Comparison of ENCODE assay signal across 8 mouse cellular contexts in genomic region chr4:59381007-59381743, GRCm38 (mm10). TPM values are rescaled to one million over a fixed set of nuclear protein-coding genes. Genes with fewer than 3 reads are reported as not detected.
DNase-seq lines count a peak whose midpoint lies in the region; ATAC-seq and TF ChIP-seq lines count a peak whose summit lies in the region.

No protein-coding gene starts in this region.

- H3K4me1 ChIP-seq in limb, embryonic 14.5 days (ENCODE audit: control insufficient read depth, insufficient read depth, low read length) = peaks cover 2% of the 10 kb centered on the region; the same call in 1 of the 2 replicates
- H3K4me1 ChIP-seq in limb, embryonic 10.5 days = peaks cover 19% of the 10 kb centered on the region

- DNase-seq in limb, embryonic 14.5 days (ENCODE audit: low spot score) = peak; percentile 51
- DNase-seq in limb, embryonic 10.5 days (ENCODE audit: low spot score) = no peak
- peak; percentile 82 for DNase-seq in cerebellum, adult 11 months
- peak; percentile 73 for DNase-seq in gastrocnemius, adult 18-20 months (ENCODE audit: low spot score)
- peak; percentile 64 for DNase-seq in kidney, adult 11 months
- DNase-seq in left cerebral cortex, adult 9 months (ENCODE audit: low spot score in 2 of 2) = peak; percentile 60 to 91
- DNase-seq in ovary, postnatal 14 days (ENCODE audit: low spot score) = peak; percentile 59
- DNase-seq in spleen, adult 18-20 months = no peak

- 78% methylated on average over 13 of the region's 13 CpGs for WGBS in limb, embryonic 14.5 days
- 84% methylated on average over 13 of the region's 13 CpGs for WGBS in limb, embryonic 10.5 days

- no peaks in the 10 kb centered on the region for H3K36me3 ChIP-seq in limb, embryonic 14.5 days (ENCODE audit: control insufficient read depth, insufficient read depth, low read length)
- no peaks in the 10 kb centered on the region for H3K36me3 ChIP-seq in limb, embryonic 10.5 days

- H3K4me3 ChIP-seq in limb, embryonic 14.5 days (replicated peaks; ENCODE audit: low read length) = no peak overlapping the region
- H3K4me3 ChIP-seq in limb, embryonic 10.5 days = no peak overlapping the region

- no peaks in the 10 kb centered on the region for H3K27me3 ChIP-seq in limb, embryonic 14.5 days (ENCODE audit: control insufficient read depth, insufficient read depth, low read length)
- H3K27me3 ChIP-seq in limb, embryonic 10.5 days (ENCODE audit: low read depth, poor library complexity, severe bottlenecking) = no peaks in the 10 kb centered on the region

- no peaks in the 10 kb centered on the region for H3K9me3 ChIP-seq in limb, embryonic 14.5 days (ENCODE audit: control insufficient read depth, low read length)
- H3K9me3 ChIP-seq in limb, embryonic 10.5 days (replicated peaks) = no peaks in the 10 kb centered on the region

- no peak overlapping the region for H3K4me2 ChIP-seq in limb, embryonic 14.5 days (replicated peaks; ENCODE audit: low read depth, low read length, severe bottlenecking)

- H3K27ac ChIP-seq in limb, embryonic 14.5 days (replicated peaks; ENCODE audit: low read depth, low read length) = no peak overlapping the region
- no peak overlapping the region for H3K27ac ChIP-seq in limb, embryonic 10.5 days

- H3K9ac ChIP-seq in limb, embryonic 14.5 days (ENCODE audit: low read depth, low read length, severe bottlenecking) = no peak overlapping the region

- no peak for TF ChIP-seq POLR2A in limb, embryonic 14.5 days (IDR thresholded peaks at IDR 0.05; ENCODE audit: borderline replicate concordance, extremely low read depth, insufficient read depth, insufficient read length)

- ATAC-seq in limb, embryonic 14.5 days (ENCODE audit: low FRiP score, low read depth) = no peak

RNA-seq across cellular contexts. Expression of gene Susd1, which starts 57.3 kb away (rescaled TPM):
- 5.6 and 6.5 TPM in 2 replicates for polyA plus RNA-seq in limb, embryonic 14.5 days (2012; rRNA removed)
- polyA plus RNA-seq in limb, embryonic 14.5 days (2014; fragmentation: Nextera tagmentation; extraction: Ambion mirVana) = 1.7 and 2.3 TPM in 2 replicates
- polyA plus RNA-seq in limb, embryonic 10.5 days (2016; fragmentation: Nextera tagmentation; extraction: Ambion mirVana) = 1.2 and 2.0 TPM in 2 replicates
- total RNA-seq in gastrocnemius, adult 18-20 months (2021) = under 1 TPM; 0.45 to 0.50 TPM

Comparison
In these comparisons a context has a peak if more than half of its experiments do, and no peak if none do; other contexts are left out.
1. DNase-seq: peak in limb, embryonic 14.5 days (single experiment), cerebellum, adult 11 months (single experiment), gastrocnemius, adult 18-20 months (single experiment), kidney, adult 11 months (single experiment), left cerebral cortex, adult 9 months (2 of 2) and ovary, postnatal 14 days (single experiment); none in limb, embryonic 10.5 days (single experiment) and spleen, adult 18-20 months (0 of 2).